Mouse (Mus musculus) gastrocnemius, adult 2 months (tissue): ENCODE data around the gene Sall4. TPM values are rescaled to one million over a fixed set of nuclear protein-coding genes. Genes with fewer than 3 reads are reported as not detected.
"Not testable (repeated sequence)": the region's sequence is repeated elsewhere in the genome, so short reads cannot be mapped to it uniquely, and the experiment has no call there.

Experiments used
- DNase-seq: peaks from one replicate; pipeline ENCODE4 v3.0.0; 2022
- H3K27ac ChIP-seq: fragments of 200-600 bp; 2 replicates; pipeline ENCODE4 v1.8.1; 2022; ENCODE audit warnings: mild to moderate bottlenecking
- H3K4me3 ChIP-seq: fragments of 200-600 bp; 2 replicates; pipeline ENCODE4 v1.8.1; 2022; ENCODE audit warnings: mild to moderate bottlenecking, moderate library complexity
- CTCF ChIP-seq: fragments of 200-600 bp; IDR thresholded peaks from 2 replicates; pipeline ENCODE4 v1.8.1; 2022; ENCODE audit warnings: antibody characterized with exemption, mild to moderate bottlenecking, moderate library complexity
- intact Hi-C: fragments of 180-260 bp; cut with DNase I; formaldehyde crosslinking; loops from one replicate; pipeline ENCODE4 v1.15.1; 2025
- total RNA-seq, 2 experiments: library from RNA; stranded (reverse); gene quantifications; 2 replicates each; pipeline ENCODE4 v1.2.3; 2021

Gene Sall4
- total RNA-seq, 2 experiments from 2014 or later = 1.6 to 2.4 TPM

- no peak for TF ChIP-seq CTCF
- DNase-seq = peak; percentile 62
- Histone ChIP-seq H3K4me3 (peak overlapping the region; percentile 79), H3K27ac (peak overlapping the region; percentile 91)
- intact Hi-C loops = loop anchor here (10.0 kb wide), 1 partner anchor 98 kb away; no protein-coding TSS in a partner anchor
These were observed 993 bp downstream of the Sall4 start for GRCm38 (mm10) chr2:168766538-168767361.

GRCm38 (mm10) chr2:168765696-168766537 lies 1.8 kb downstream of the Sall4 start:
- no peak for TF ChIP-seq CTCF
- intact Hi-C loops = loop anchor here (10.0 kb wide), 1 partner anchor 99 kb away; no protein-coding TSS in a partner anchor
- H3K27ac ChIP-seq = peak overlapping the region; percentile 91
- peak overlapping the region; percentile 79 for H3K4me3 ChIP-seq
- DNase-seq = peak; percentile 56

- intact Hi-C loops = loop anchor here (10.0 kb wide), 1 partner anchor 100 kb away; no protein-coding TSS in a partner anchor
- TF ChIP-seq CTCF = peak; percentile 66
- Histone ChIP-seq H3K27ac (peak overlapping the region; percentile 91; the same call in 1 of the 2 replicates), H3K4me3 (peak overlapping the region; percentile 79)
- DNase-seq = peak; percentile 82
These were observed 2.6 kb downstream of the Sall4 start for GRCm38 (mm10) chr2:168765065-168765681.

- DNase-seq = no peak
- intact Hi-C loops = loop anchor here (10.0 kb wide), 1 partner anchor 100 kb away; no protein-coding TSS in a partner anchor
- Histone ChIP-seq H3K27ac (no peak overlapping the region), H3K4me3 (no peak overlapping the region)
- TF ChIP-seq CTCF = no peak
These were observed 3.3 kb downstream of the Sall4 start for GRCm38 (mm10) chr2:168764460-168764867.

GRCm38 (mm10) chr2:168763785-168764184 lies 4.0 kb downstream of the Sall4 start:
- no peak for TF ChIP-seq CTCF
- no peak for DNase-seq
- no peak overlapping the region for H3K27ac ChIP-seq
- intact Hi-C loops = loop anchor here (10.0 kb wide), 1 partner anchor 101 kb away; no protein-coding TSS in a partner anchor
- H3K4me3 ChIP-seq = no peak overlapping the region

- Histone ChIP-seq H3K27ac (no peak overlapping the region), H3K4me3 (no peak overlapping the region)
- intact Hi-C loops = loop anchor here (10.0 kb wide), 1 partner anchor 102 kb away; no protein-coding TSS in a partner anchor
- no peak for TF ChIP-seq CTCF
- no peak for DNase-seq
These were observed 5.3 kb downstream of the Sall4 start for GRCm38 (mm10) chr2:168762411-168762815.

- Histone ChIP-seq H3K27ac (no peak overlapping the region), H3K4me3 (no peak overlapping the region)
- no peak for TF ChIP-seq CTCF
- intact Hi-C loops = loop anchor here (10.0 kb wide), 1 partner anchor 103 kb away; no protein-coding TSS in a partner anchor
- no peak for DNase-seq
These were observed 5.8 kb downstream of the Sall4 start for GRCm38 (mm10) chr2:168761954-168762353.

GRCm38 (mm10) chr2:168761141-168761540 lies 6.6 kb downstream of the Sall4 start:
- H3K27ac ChIP-seq = no peak overlapping the region
- intact Hi-C loops = loop anchor here (10.0 kb wide), 1 partner anchor 104 kb away; no protein-coding TSS in a partner anchor
- TF ChIP-seq CTCF = no peak
- no peak for DNase-seq
- no peak overlapping the region for H3K4me3 ChIP-seq

- H3K27ac ChIP-seq, intact Hi-C loops, H3K4me3 ChIP-seq, DNase-seq: not testable (repeated sequence)
- peak; percentile 36 for TF ChIP-seq CTCF
These were observed 23.3 kb downstream of the Sall4 start for GRCm38 (mm10) chr2:168744406-168744805.

GRCm38 (mm10) chr2:168742649-168743048 lies 25.1 kb downstream of the Sall4 start:
- peak; percentile 50 for DNase-seq
- peak; percentile 90 for TF ChIP-seq CTCF
- no peak overlapping the region for H3K27ac ChIP-seq

GRCm38 (mm10) chr2:168742059-168742627 lies 25.6 kb downstream of the Sall4 start, which contains the start of gene Atp9a:
Gene Atp9a (minus strand): TSS chr2:168742409.
- TF ChIP-seq CTCF = no peak
- DNase-seq = peak; percentile 67
- intact Hi-C loops = loop anchor here (1.0 kb wide), 1 partner anchor 51 kb away; no protein-coding TSS in a partner anchor

More at GRCm38 (mm10) chr2:168742649-168743048, 25.1 kb downstream of the Sall4 start:
- intact Hi-C loops = loop anchor here (1.0 kb wide), 1 partner anchor 51 kb away; no protein-coding TSS in a partner anchor
- H3K4me3 ChIP-seq = no peak overlapping the region; the same call in 1 of the 2 replicates

More at GRCm38 (mm10) chr2:168742059-168742627, 25.6 kb downstream of the Sall4 start, which contains the start of gene Atp9a:
- Histone ChIP-seq H3K4me3 (peak within 1 kb of the TSS; percentile 91), H3K27ac (peak within 1 kb of the TSS; percentile 81)
